Mouse (Mus musculus) C2C12 (cell line): ENCODE data around the gene Slit3.

Source experiments
- CEBPB ChIP-seq: IDR thresholded peaks from one replicate; pipeline ENCODE4 v1.6.1; 2011; ENCODE audit warnings: low read depth, mild to moderate bottlenecking, control low read depth, moderate library complexity
- CTCF ChIP-seq: IDR thresholded peaks from one replicate; pipeline ENCODE4 v1.5.1; 2011; ENCODE audit not compliant: control insufficient read depth, insufficient read depth, insufficient read length
- MAX ChIP-seq: IDR thresholded peaks from one replicate; pipeline ENCODE4 v1.6.1; 2011; ENCODE audit warnings: mild to moderate bottlenecking, control low read depth
- MYOD1 ChIP-seq: IDR thresholded peaks from one replicate; pipeline ENCODE4 v1.6.1; 2011; ENCODE audit warnings: low read depth; ENCODE audit not compliant: control insufficient read depth, insufficient read length
- USF1 ChIP-seq: IDR thresholded peaks from one replicate; pipeline ENCODE4 v1.6.1; 2011; ENCODE audit warnings: low read depth, mild to moderate bottlenecking, control low read depth, moderate library complexity

DNA sequence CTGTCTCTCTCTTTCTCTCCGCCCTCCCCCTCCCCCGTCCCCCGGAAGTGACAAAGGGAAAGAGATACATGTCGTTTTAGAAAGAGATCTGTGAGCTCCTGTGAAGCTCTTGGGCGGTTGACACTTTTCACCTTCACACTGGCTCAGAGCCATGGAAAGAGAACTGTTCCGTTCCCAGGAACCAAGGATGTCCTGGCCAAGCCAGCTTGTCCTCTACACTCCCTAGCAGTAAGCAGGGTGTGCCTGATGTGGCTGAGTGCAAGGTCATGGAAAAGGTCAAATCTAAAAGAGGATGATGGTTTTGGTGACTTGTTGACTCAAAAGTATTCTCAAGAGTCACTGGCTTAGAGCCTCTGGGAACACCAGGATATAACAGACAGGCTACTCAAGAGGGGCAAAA lies 219.7 kb downstream of the Slit3 start:
- no peak for TF ChIP-seq USF1
- TF ChIP-seq CTCF, result no peak
- no peak for TF ChIP-seq CEBPB
- no peak for TF ChIP-seq MYOD1
- no peak for TF ChIP-seq MAX
